Mouse (Mus musculus): ENCODE results near the gene Smc2. TPM values are rescaled to one million over a fixed set of nuclear protein-coding genes. Genes with fewer than 3 reads are reported as not detected.

Smc2 gene
- 1 to 10 TPM; 2.0 to 4.4 TPM for polyA plus RNA-seq (2012; fragmentation: generic; extraction: Trizol)

GRCm38 (mm10) chr4:52438886-52439664 is at the start of gene Smc2:
TSS of gene Smc2 (plus strand) at chr4:52439243.

DNA sequence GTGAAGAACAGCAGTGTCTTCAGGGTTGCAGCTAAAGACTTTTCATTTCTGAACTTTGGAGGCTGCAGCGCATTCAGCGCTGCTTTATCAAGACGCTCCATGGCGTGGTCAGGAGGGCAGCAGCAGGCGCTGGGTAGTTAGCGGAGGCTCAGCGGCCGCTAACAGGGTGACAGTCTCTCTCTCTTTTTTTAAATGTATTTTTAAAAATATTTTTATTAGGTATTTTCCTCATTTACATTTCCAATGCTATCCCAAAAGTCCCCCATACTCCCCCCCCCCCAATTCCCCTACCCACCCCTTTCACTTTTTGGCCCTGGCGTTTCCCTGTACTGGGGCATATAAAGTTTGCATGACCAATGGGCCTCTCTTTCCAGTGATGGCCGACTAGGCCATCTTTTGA is 58.1 kb downstream of the Smc2 start, which contains the start of gene Vma21-ps:
Gene Vma21-ps, minus strand, starts transcription at position 101 of the 400 bp plus-strand sequence.

Other genes with a start within 250 kb of the Smc2 start
- gene Vma21-ps, start 58.0 kb downstream of the Smc2 start, polyA plus RNA-seq (2012; fragmentation: generic; extraction: Trizol): 1 to 10 TPM; 1.5 to 2.9 TPM
- not detected for gene Toporsl, start 157.0 kb downstream of the Smc2 start, polyA plus RNA-seq (2012; fragmentation: generic; extraction: Trizol)